Mouse (Mus musculus) left cerebral cortex, adult 8-10 months (tissue): ENCODE results near the gene Ap4m1. TPM values are rescaled to one million over a fixed set of nuclear protein-coding genes. Genes with fewer than 3 reads are reported as not detected.
"Not testable (repeated sequence)": the region's sequence is repeated elsewhere in the genome, so short reads cannot be mapped to it uniquely, and the experiment has no call there.

Experiments
- DNase-seq, 2 experiments: peaks; one replicate each; pipeline ENCODE4 v3.0.0; 2022; ENCODE audit warnings: low spot score in 2 of 2
- microRNA-seq, 2 experiments: library from miRNA; unstranded; fragments of <30 nt; microRNA quantifications; one replicate each; pipeline ENCODE4 v1.2.0; 2022
- total RNA-seq, 4 experiments: library from RNA; stranded (reverse); gene quantifications; 2 replicates each; pipeline ENCODE4 v1.2.4; 2022

Ap4m1 gene
- total RNA-seq, 4 experiments from 2014 or later, result 21.6 to 28.1 (median 24.0) TPM

GRCm38 (mm10) chr5:138194755-138195345 lies 23.0 kb downstream of the Ap4m1 start:
- no peak for DNase-seq

DNA sequence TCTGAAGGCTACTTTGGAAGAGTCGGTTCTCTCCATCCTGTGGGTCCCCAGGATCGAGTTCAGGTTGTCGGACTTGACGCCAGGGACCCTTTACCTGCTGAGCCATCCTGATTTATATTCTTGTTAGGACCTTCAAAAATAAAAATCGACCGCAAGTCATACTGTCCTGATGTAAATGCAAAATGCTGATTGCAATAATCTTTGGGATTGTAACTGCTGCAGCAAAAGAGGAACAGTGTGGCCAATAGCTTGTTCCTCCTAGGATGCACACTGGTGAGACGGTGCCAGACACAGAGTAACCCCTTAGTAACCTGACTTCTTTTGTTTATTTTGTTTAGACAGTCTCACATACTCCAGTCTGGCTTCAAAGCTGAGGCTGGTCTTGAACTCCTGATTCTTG lies 23.7 kb downstream of the Ap4m1 start:
- DNase-seq, result no peak

DNA sequence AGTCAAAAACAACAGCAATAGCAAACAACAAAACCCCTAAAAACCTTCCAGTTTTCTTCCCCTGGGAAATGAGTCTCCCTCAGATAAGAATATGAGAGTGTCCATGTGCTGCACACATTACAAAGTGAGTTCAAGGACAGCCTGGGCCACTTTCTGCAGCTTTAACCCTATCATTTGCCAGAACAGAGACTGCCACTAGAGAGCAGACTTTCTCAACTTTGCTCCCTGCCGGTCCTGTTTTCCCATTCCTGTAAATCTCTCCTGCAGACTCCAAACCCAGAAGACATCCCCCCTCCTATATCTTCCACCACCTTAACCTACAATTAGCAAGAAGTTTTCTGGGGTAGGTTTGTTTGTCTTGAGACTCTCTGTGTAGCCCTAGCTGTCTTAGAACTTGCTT lies 27.8 kb downstream of the Ap4m1 start:
- DNase-seq, result no peak

- no peak for DNase-seq
Measured at GRCm38 (mm10) chr5:138202086-138202485, 30.3 kb downstream of the Ap4m1 start.

GRCm38 (mm10) chr5:138207253-138207652 lies 35.5 kb downstream of the Ap4m1 start:
- DNase-seq, result no peak

DNA sequence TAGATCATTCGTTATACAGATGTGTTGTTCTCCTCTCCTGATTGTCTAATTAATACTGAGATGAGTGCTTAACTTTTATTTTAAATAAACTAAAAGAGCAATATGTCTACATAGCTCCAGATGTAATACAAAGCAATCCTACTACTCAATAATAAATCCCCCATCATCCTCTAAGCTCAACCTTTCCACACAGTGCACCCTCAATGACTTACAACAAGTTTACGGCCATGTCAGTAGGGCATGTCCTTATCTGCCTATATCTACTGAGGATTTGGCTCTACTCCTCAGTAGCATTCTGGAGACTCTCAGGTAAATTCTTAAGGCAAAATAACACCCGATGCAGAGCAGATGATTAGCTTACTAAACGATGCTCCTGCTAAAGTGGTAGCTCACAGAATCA lies 36.1 kb downstream of the Ap4m1 start:
- DNase-seq, result no peak

DNA sequence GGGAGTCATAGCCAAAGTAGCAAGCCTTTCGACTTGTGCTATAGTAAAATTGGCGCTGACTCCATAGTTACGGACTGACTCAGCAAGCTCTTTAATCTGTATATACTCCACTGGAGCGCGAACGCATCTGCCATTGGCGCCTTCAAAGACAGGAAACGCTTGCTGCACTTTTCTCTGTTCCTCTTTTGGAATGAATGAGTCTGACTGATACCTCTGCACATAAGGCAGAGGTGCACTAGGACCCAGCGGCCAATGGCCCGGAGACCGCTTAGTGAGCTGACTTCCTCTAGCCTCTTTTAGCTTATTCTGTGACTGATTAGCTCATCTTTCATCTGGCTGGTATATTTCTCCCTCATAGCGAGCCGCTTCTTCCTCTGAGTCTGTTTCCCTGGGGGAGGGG lies 44.8 kb downstream of the Ap4m1 start:
- DNase-seq, result not testable (repeated sequence)

- no peak for DNase-seq
Measured at GRCm38 (mm10) chr5:138219864-138220263, 48.1 kb downstream of the Ap4m1 start.

DNA sequence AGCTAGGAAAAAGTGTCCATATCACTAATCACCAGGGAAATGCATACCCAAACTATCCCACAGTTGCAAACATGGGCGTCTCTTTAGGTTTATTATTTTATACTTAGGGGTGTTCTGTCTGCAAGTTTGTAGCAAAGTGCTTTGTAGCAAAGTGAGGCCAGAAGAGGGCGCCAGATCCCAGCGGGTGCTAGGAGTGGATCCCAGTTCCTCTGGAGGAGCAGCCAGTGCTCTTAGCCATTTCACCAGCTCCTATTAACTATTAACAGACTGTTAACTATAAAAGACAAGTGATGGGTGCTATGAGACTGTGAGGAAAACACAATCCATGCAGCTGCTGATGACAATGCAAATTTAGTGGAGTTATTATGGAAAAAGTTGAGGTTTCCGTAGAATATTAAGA lies 50.3 kb downstream of the Ap4m1 start:
- DNase-seq, result peak; percentile 29 to 80

DNA sequence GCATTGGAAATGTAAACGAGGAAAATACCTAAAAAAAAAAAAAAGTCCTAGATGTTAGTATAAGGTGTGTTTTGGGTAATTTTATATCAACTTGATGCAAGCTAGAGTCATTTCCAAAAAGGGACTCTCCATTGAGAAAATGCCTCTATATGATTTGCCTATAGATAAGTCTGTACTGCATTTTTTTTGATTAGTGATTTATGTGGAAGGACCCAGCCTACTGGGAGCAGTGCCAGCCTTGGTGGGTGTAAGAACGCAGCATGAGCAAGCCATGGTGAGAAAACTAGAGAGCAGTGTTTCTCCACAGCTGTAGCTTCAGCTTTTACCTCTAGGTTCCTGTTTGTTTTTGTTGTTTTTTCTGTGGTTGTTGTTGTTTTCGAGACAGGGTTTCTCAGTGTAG lies 51.5 kb downstream of the Ap4m1 start:
- DNase-seq, result no peak

- no peak for DNase-seq
Measured at GRCm38 (mm10) chr5:138225700-138226099, 53.9 kb downstream of the Ap4m1 start, which contains the start of gene Nxpe5. TSS of gene Nxpe5 (plus strand) at chr5:138225898.

DNA sequence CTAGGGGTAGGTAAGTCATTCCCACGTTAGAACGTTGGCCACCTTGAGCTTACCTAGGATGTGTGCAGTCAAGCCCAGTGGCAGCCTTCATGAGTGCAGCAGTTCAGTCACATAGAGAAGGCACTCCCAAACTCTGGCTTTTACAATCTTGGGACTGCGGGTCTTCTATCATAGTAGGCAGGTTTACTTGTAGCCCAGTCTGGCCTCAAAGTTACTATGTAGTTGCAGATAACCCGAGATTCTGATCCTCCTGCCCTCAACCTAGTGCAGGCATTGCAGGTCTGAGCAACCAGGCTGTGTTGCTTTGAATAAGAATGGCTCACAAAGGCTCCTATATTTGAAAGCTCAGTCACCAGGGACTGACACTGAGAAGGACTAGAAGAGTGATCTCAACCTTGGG lies 54.7 kb downstream of the Ap4m1 start:
- DNase-seq, result no peak

DNA sequence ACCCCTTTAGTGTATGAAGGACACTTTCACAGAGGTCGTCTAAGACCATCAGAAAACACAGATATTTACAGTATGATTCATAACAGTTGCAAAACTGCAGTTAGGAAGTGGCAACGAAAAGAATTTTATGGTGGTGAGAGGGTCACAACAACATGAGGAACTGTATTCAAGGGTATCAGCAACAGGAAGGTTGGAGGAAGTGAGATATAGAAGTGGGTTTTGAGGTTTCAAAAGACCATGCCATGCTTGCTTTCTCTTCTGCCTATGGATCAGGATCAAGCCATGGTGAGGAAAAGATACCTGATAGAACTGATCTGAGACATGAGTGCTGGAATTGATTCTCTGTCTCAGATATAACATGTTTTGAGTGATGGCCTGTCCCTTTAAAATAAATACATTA lies 55.6 kb downstream of the Ap4m1 start:
- DNase-seq, result no peak

DNA sequence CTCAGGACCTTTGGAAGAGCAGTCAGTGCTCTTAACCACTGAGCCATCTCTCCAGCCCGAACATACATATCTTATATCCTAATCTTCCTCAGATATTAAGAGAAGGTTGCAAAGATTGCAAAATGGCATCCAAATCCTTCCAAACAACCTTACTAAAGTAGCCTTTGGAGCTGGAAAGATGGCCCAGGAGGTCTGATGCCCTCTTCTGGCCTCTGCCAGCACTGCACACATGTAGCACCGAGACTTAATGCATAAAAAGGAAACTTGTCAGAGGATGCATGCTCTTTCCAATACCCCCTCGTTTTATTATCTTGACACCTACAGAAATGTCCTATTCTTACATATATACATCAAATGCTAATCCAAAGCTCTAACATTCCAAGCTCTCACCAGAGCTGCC lies 56.2 kb downstream of the Ap4m1 start:
- DNase-seq, result no peak

DNA sequence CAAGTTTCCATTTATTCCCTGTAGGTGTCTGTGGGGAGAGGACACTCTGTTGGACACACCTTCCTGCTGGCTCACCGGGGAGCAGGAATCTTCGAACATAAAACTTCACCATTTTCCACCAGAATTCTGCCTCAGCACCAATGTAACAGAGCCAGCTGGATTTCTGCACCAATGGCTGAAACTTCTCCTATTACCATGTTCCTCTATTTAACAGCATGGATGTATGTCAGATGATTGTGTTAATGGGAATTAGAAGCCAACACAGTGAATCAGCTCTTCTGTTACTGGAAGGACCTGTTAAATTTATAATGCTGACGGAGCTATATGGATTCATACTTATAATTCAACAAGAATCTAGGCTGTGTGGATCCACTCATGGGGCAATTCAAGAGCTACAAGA lies 57.7 kb downstream of the Ap4m1 start:
- DNase-seq, result no peak

Small RNA genes lying within 50 kb of the gene (microRNA-seq; reads per million reads assigned to microRNA genes)
- gene Mir106b, result 373 to 412 reads per million in 2 experiments
- gene Mir25, result 50.5 to 52.9 reads per million in 2 experiments
- 1,448 to 1,450 reads per million in 2 experiments for gene Mir93

Other genes with a start within 250 kb of the Ap4m1 start
- 10 to 100 TPM; 22.7 to 28.6 (median 25.6) TPM for gene Gjc3, start 208.9 kb upstream of the Ap4m1 start, total RNA-seq
- gene Azgp1, start 190.5 kb upstream of the Ap4m1 start, total RNA-seq, result not detected
- gene Smok3a, start 150.7 kb upstream of the Ap4m1 start, total RNA-seq, result not detected
- gene Smok3b, start 150.6 kb upstream of the Ap4m1 start, total RNA-seq, result not detected
- gene Smok3c, start 118.8 kb upstream of the Ap4m1 start, total RNA-seq, result not detected
- 10 to 100 TPM; 39.6 to 44.7 (median 42.9) TPM for gene Zkscan1, start 86.9 kb upstream of the Ap4m1 start, total RNA-seq
- 10 to 100 TPM; 15.9 to 17.8 (median 16.3) TPM for gene Zscan21, start 55.1 kb upstream of the Ap4m1 start, total RNA-seq
- 10 to 100 TPM; 11.6 to 14.0 (median 13.4) TPM for gene Zfp113, start 16.3 kb upstream of the Ap4m1 start, total RNA-seq
- gene Cops6, start 10.9 kb upstream of the Ap4m1 start, total RNA-seq, result 100 to 1,000 TPM; 133 to 147 (median 144) TPM
- gene Mcm7, start 420 bp downstream of the Ap4m1 start, total RNA-seq, result 10 to 100 TPM; 15.2 to 17.9 (median 15.9) TPM
- 10 to 100 TPM; 34.6 to 42.1 (median 38.8) TPM for gene Taf6, start 15.4 kb downstream of the Ap4m1 start, total RNA-seq
- gene Cnpy4, start 15.5 kb downstream of the Ap4m1 start, total RNA-seq, result 10 to 100 TPM; 11.7 to 14.7 (median 12.5) TPM
- 1 to 10 TPM; 7.4 to 9.1 (median 8.5) TPM for gene Mblac1, start 22.3 kb downstream of the Ap4m1 start, total RNA-seq
- gene Nxpe5, start 53.9 kb downstream of the Ap4m1 start, total RNA-seq, result under 1 TPM in 3 of 4 experiments, not detected in 1; 0.19 to 0.23 (median 0.22) TPM
- 10 to 100 TPM; 50.8 to 61.6 (median 55.1) TPM for gene Lamtor4, start 83.5 kb downstream of the Ap4m1 start, total RNA-seq
- 10 to 100 TPM; 60.5 to 70.0 (median 66.1) TPM for gene BC037034, start 92.0 kb downstream of the Ap4m1 start, total RNA-seq
- 1 to 10 TPM; 2.8 to 5.2 (median 3.9) TPM for gene Gal3st4, start 100.8 kb downstream of the Ap4m1 start, total RNA-seq
- not detected for gene Gm43720, start 108.0 kb downstream of the Ap4m1 start, total RNA-seq
- 1 to 10 TPM in 3 of 4 experiments, under 1 TPM in 1; 0.94 to 1.7 (median 1.3) TPM for gene Gpc2, start 108.0 kb downstream of the Ap4m1 start, total RNA-seq
- gene Stag3, start 108.2 kb downstream of the Ap4m1 start, total RNA-seq, result 1 to 10 TPM in 2 of 4 experiments, under 1 TPM in 2; 0.36 to 1.2 (median 0.89) TPM
- gene Pvrig, start 170.0 kb downstream of the Ap4m1 start, total RNA-seq, result 1 to 10 TPM in 1 of 4 experiments, under 1 TPM in 3; 0.34 to 1.1 (median 0.59) TPM